Mouse (Mus musculus) stomach, embryonic 14.5 days (tissue): Measurements from ENCODE around the gene Phgr1. TPM values are rescaled to one million over a fixed set of nuclear protein-coding genes. Genes with fewer than 3 reads are reported as not detected.

Source experiments
- ATAC-seq: fragments of 200-750 bp; cut with Nextera tagmentation; 2 replicates; pipeline ENCODE4 v1.8.0; 2017; ENCODE audit warnings: low read depth, moderate TSS enrichment; ENCODE audit not compliant: insufficient number of reproducible peaks, insufficient read depth, low FRiP score
- H3K27ac ChIP-seq: fragments of 300-500 bp; sonication (generic); 2 replicates; pipeline ENCODE4 v1.5.1; 2014; ENCODE audit warnings: mild to moderate bottlenecking, low read length, moderate library complexity, mixed read lengths
- H3K27me3 ChIP-seq: fragments of 300-500 bp; sonication (generic); 2 replicates; pipeline ENCODE4 v1.6.1; 2014; ENCODE audit warnings: low read length, control low read depth, mixed read lengths; ENCODE audit not compliant: control insufficient read depth, insufficient read depth
- H3K36me3 ChIP-seq: fragments of 300-500 bp; sonication (generic); 2 replicates; pipeline ENCODE4 v1.6.1; 2014; ENCODE audit warnings: mild to moderate bottlenecking, control low read depth, low read length, moderate library complexity, mixed read lengths; ENCODE audit not compliant: control insufficient read depth, insufficient read depth
- H3K4me1 ChIP-seq: fragments of 300-500 bp; sonication (generic); 2 replicates; pipeline ENCODE4 v1.6.1; 2014; ENCODE audit warnings: low read length, control low read depth, mixed read lengths; ENCODE audit not compliant: control insufficient read depth, insufficient read depth
- H3K4me2 ChIP-seq: fragments of 300-500 bp; sonication (generic); replicated peaks from 2 replicates; pipeline ENCODE4 v1.6.1; 2014; ENCODE audit warnings: low read depth, low read length, control low read depth
- H3K4me3 ChIP-seq: fragments of 300-500 bp; sonication (generic); 2 replicates; pipeline ENCODE4 v1.5.1; 2014; ENCODE audit warnings: low read depth, low read length, control low read depth
- H3K9ac ChIP-seq: fragments of 300-500 bp; sonication (generic); replicated peaks from 2 replicates; pipeline ENCODE4 v1.6.1; 2014; ENCODE audit warnings: low read depth, mild to moderate bottlenecking, control low read depth, low read length, moderate library complexity, mixed read lengths
- H3K9me3 ChIP-seq: fragments of 300-500 bp; sonication (generic); 2 replicates; pipeline ENCODE4 v1.6.1; 2016; ENCODE audit warnings: low read depth, low read length, control low read depth; ENCODE audit not compliant: control insufficient read depth
- WGBS: fragments of 180-500 bp; shearing (Covaris S2); extraction: QIAGEN DNeasy Blood & Tissue Kit; methylation state at CpG from one replicate; pipeline ENCODE4 v1.1.7; 2014; 5-methylcytosine and 5-hydroxymethylcytosine counted together
- polyA plus RNA-seq: library from polyadenylated mRNA; unstranded; fragments of >200 nt; fragmentation: Nextera tagmentation; extraction: Ambion mirVana; gene quantifications from 2 replicates; pipeline ENCODE4 v1.2.1, GENCODE M21; 2014

Gene Phgr1
- polyA plus RNA-seq, 1 experiment from 2014 or later, result 24.8 TPM

GRCm38 (mm10) chr2:118806860-118807259 is 34.3 kb downstream of the Phgr1 start:
- Histone ChIP-seq H3K27ac (no peak overlapping the region), H3K36me3 (no peaks in the 10 kb centered on the region), H3K4me2 (no peak overlapping the region), H3K4me1 (no peaks in the 10 kb centered on the region), H3K9me3 (no peaks in the 10 kb centered on the region), H3K9ac (no peak overlapping the region), H3K27me3 (no peaks in the 10 kb centered on the region), H3K4me3 (no peak overlapping the region)
- ATAC-seq, result no peak
- 61% methylated on average over 4 of the region's 4 CpGs for WGBS

- no peaks in the 10 kb centered on the region for H3K27me3 ChIP-seq
- H3K36me3 ChIP-seq, result no peaks in the 10 kb centered on the region
- H3K9ac ChIP-seq, result no peak overlapping the region
- H3K4me2 ChIP-seq, result no peak overlapping the region
- H3K4me1 ChIP-seq, result peaks cover 12% of the 10 kb centered on the region
- 44% methylated on average over 2 of the region's 2 CpGs for WGBS
- ATAC-seq, result no peak
- no peak overlapping the region for H3K27ac ChIP-seq
- H3K4me3 ChIP-seq, result no peak overlapping the region
- no peaks in the 10 kb centered on the region for H3K9me3 ChIP-seq
These were observed 38.3 kb downstream of the Phgr1 start for GRCm38 (mm10) chr2:118810861-118811260.

- no peaks in the 10 kb centered on the region for H3K27me3 ChIP-seq
- no peak for ATAC-seq
- WGBS, result 55% methylated on average over 1 of the region's 1 CpGs
- H3K4me1 ChIP-seq, result peaks cover 13% of the 10 kb centered on the region
- H3K27ac ChIP-seq, result no peak overlapping the region
- no peak overlapping the region for H3K4me2 ChIP-seq
- H3K36me3 ChIP-seq, result peaks cover 2% of the 10 kb centered on the region; the same call in 1 of the 2 replicates
- H3K9ac ChIP-seq, result no peak overlapping the region
- H3K9me3 ChIP-seq, result no peaks in the 10 kb centered on the region
- no peak overlapping the region for H3K4me3 ChIP-seq
These were observed 40.2 kb downstream of the Phgr1 start for GRCm38 (mm10) chr2:118812724-118813123.

- peaks cover 11% of the 10 kb centered on the region; the same call in 1 of the 2 replicates for H3K36me3 ChIP-seq
- under 1% methylated on average over 49 of the region's 49 CpGs for WGBS
- H3K4me3 ChIP-seq, result peak within 1 kb of the TSS; percentile 73
- H3K27ac ChIP-seq, result peak within 1 kb of the TSS; percentile 55; the same call in 1 of the 2 replicates
- ATAC-seq, result peak; percentile 94
- no peaks in the 10 kb centered on the region for H3K27me3 ChIP-seq
- H3K4me2 ChIP-seq, result peak within 1 kb of the TSS; percentile 85
- H3K9me3 ChIP-seq, result no peaks in the 10 kb centered on the region
- H3K9ac ChIP-seq, result peak within 1 kb of the TSS; percentile 76
- peaks cover 13% of the 10 kb centered on the region for H3K4me1 ChIP-seq
These were observed 41.6 kb downstream of the Phgr1 start, which contains the start of gene Knstrn for GRCm38 (mm10) chr2:118813981-118814836. TSS of gene Knstrn (plus strand) at chr2:118814003.

GRCm38 (mm10) chr2:118822800-118823199 is 50.2 kb downstream of the Phgr1 start:
- H3K9ac ChIP-seq, result no peak overlapping the region
- no peaks in the 10 kb centered on the region for H3K27me3 ChIP-seq
- H3K4me1 ChIP-seq, result no peaks in the 10 kb centered on the region
- H3K4me2 ChIP-seq, result no peak overlapping the region
- no peak for ATAC-seq
- H3K36me3 ChIP-seq, result peaks cover 23% of the 10 kb centered on the region
- 91% methylated on average over 5 of the region's 5 CpGs for WGBS
- no peaks in the 10 kb centered on the region for H3K9me3 ChIP-seq
- no peak overlapping the region for H3K4me3 ChIP-seq
- H3K27ac ChIP-seq, result no peak overlapping the region

- no peak overlapping the region for H3K4me2 ChIP-seq
- H3K9me3 ChIP-seq, result no peaks in the 10 kb centered on the region
- H3K4me1 ChIP-seq, result no peaks in the 10 kb centered on the region
- peaks cover 21% of the 10 kb centered on the region for H3K36me3 ChIP-seq
- H3K27ac ChIP-seq, result no peak overlapping the region
- 94% methylated on average over 4 of the region's 4 CpGs for WGBS
- H3K4me3 ChIP-seq, result no peak overlapping the region
- no peaks in the 10 kb centered on the region for H3K27me3 ChIP-seq
- no peak overlapping the region for H3K9ac ChIP-seq
- ATAC-seq, result no peak
These were observed 51.8 kb downstream of the Phgr1 start for GRCm38 (mm10) chr2:118824396-118824795.

Other genes with a start within 250 kb of the Phgr1 start
- 7.7 and 8.2 TPM in 2 replicates for gene Bmf, start 223.1 kb upstream of the Phgr1 start, polyA plus RNA-seq
- 80.4 and 81.2 TPM in 2 replicates for gene Bub1b, start 174.6 kb upstream of the Phgr1 start, polyA plus RNA-seq
- 3.0 and 3.3 TPM in 2 replicates for gene Pak6, start 109.5 kb upstream of the Phgr1 start, polyA plus RNA-seq
- gene Ankrd63, start 68.8 kb upstream of the Phgr1 start, polyA plus RNA-seq, result 0.07 TPM in 1 of 2 replicates, not detected in the other
- gene Plcb2, start 44.3 kb upstream of the Phgr1 start, polyA plus RNA-seq, result 1.3 and 2.0 TPM in 2 replicates
- 33.0 and 33.5 TPM in 2 replicates for gene Inafm2, start 27.0 kb upstream of the Phgr1 start, polyA plus RNA-seq
- gene Ccdc9b, start 10.1 kb upstream of the Phgr1 start, polyA plus RNA-seq, result 0.75 and 1.4 TPM in 2 replicates
- gene Disp2, start 7.0 kb downstream of the Phgr1 start, polyA plus RNA-seq, result 2.1 and 2.8 TPM in 2 replicates
- gene Knstrn, start 41.2 kb downstream of the Phgr1 start, polyA plus RNA-seq, result 103 and 105 TPM in 2 replicates
- gene Ivd, start 89.2 kb downstream of the Phgr1 start, polyA plus RNA-seq, result 55.9 and 57.9 TPM in 2 replicates
- 1.8 TPM in 2 replicates for gene Bahd1, start 127.6 kb downstream of the Phgr1 start, polyA plus RNA-seq
- 37.5 and 38.0 TPM in 2 replicates for gene Chst14, start 153.7 kb downstream of the Phgr1 start, polyA plus RNA-seq